Mouse (Mus musculus) liver, embryonic 11.5 days (tissue): Measurements from ENCODE around the gene Twnk. TPM values are rescaled to one million over a fixed set of nuclear protein-coding genes. Genes with fewer than 3 reads are reported as not detected.
A peak's percentile ranks its signal among the peaks of the same experiment; 100 is the strongest.

Experiments
- ATAC-seq: fragments of 200-750 bp; cut with Nextera tagmentation; replicated peaks from 2 replicates; pipeline ENCODE4 v1.8.0; 2017; ENCODE audit warnings: moderate number of reproducible peaks, mild to moderate bottlenecking, moderate TSS enrichment, moderate library complexity; ENCODE audit not compliant: low FRiP score
- DNase-seq: peaks from one replicate; pipeline ENCODE4 v3.0.0-alpha.2; 2017; ENCODE audit warnings: low spot score
- H3K27ac ChIP-seq: fragments of 300-500 bp; sonication (generic); 2 replicates; pipeline ENCODE4 v1.5.1; 2014; ENCODE audit warnings: mild to moderate bottlenecking, low read depth, low read length, control low read depth
- H3K27me3 ChIP-seq: fragments of 300-500 bp; sonication (generic); replicated peaks from 2 replicates; pipeline ENCODE4 v1.6.1; 2014; ENCODE audit warnings: low read length, mixed read lengths; ENCODE audit not compliant: control insufficient read depth, insufficient read depth
- H3K36me3 ChIP-seq: fragments of 300-500 bp; sonication (generic); 2 replicates; pipeline ENCODE4 v1.6.1; 2014; ENCODE audit warnings: mild to moderate bottlenecking, low read length, moderate library complexity, mixed read lengths; ENCODE audit not compliant: control insufficient read depth, insufficient read depth
- H3K4me1 ChIP-seq: fragments of 300-500 bp; sonication (generic); replicated peaks from 2 replicates; pipeline ENCODE4 v1.6.1; 2014; ENCODE audit warnings: low read length, mixed read lengths; ENCODE audit not compliant: control insufficient read depth, insufficient read depth
- H3K4me2 ChIP-seq: fragments of 300-500 bp; sonication (generic); 2 replicates; pipeline ENCODE4 v1.6.1; 2014; ENCODE audit warnings: mild to moderate bottlenecking, control low read depth, moderate library complexity
- H3K4me3 ChIP-seq: fragments of 300-500 bp; sonication (generic); 2 replicates; pipeline ENCODE4 v1.5.1; 2014; ENCODE audit warnings: low read depth, low read length, control low read depth
- H3K9ac ChIP-seq: fragments of 300-500 bp; sonication (generic); 2 replicates; pipeline ENCODE4 v1.6.1; 2014; ENCODE audit warnings: low read depth, low read length, control low read depth
- H3K9me3 ChIP-seq: fragments of 300-500 bp; sonication (generic); 2 replicates; pipeline ENCODE4 v1.6.1; 2016; ENCODE audit warnings: low read length, inconsistent platforms, mixed read lengths; ENCODE audit not compliant: control insufficient read depth
- WGBS: fragments of 180-500 bp; shearing (Covaris S2); extraction: QIAGEN DNeasy Blood & Tissue Kit; methylation state at CpG from one replicate; pipeline ENCODE4 v1.1.7; 2014; 5-methylcytosine and 5-hydroxymethylcytosine counted together
- polyA plus RNA-seq: library from polyadenylated mRNA; unstranded; fragments of >200 nt; fragmentation: Nextera tagmentation; extraction: Ambion mirVana; gene quantifications from 2 replicates; pipeline ENCODE4 v1.2.1, GENCODE M21; 2014

The Twnk gene
- polyA plus RNA-seq, 1 experiment from 2014 or later = 25.1 TPM

DNA sequence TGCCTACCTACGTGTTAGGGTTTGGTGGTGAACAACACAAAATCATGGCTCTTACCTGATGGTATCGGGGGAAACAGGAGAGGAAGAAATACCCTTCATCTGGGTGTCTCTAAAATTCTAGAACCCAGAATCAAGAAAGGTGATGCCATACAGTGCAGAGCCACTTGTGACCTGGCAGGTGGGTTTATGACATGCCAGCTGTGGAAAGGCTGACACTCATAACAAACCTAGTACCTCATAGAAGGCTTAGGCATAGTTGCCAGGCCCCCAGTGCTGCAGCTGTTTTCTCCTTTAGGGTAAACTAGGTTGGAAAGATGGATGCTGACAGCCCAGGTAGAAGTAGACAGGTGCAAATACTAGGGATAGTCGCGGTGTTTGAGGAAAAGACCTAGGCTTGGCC lies 21.0 kb upstream of the Twnk start:
- 88% methylated on average over 4 of the region's 4 CpGs for WGBS
- no peak overlapping the region for H3K4me3 ChIP-seq
- no peak overlapping the region for H3K4me2 ChIP-seq
- H3K36me3 ChIP-seq = peaks cover 12% of the 10 kb centered on the region
- peaks cover 5% of the 10 kb centered on the region; the same call in 1 of the 2 replicates for H3K4me1 ChIP-seq
- ATAC-seq (no peak), DNase-seq (no peak)
- no peak overlapping the region for H3K9ac ChIP-seq
- H3K9me3 ChIP-seq = no peaks in the 10 kb centered on the region
- no peak overlapping the region for H3K27ac ChIP-seq
- peaks cover 13% of the 10 kb centered on the region for H3K27me3 ChIP-seq

DNA sequence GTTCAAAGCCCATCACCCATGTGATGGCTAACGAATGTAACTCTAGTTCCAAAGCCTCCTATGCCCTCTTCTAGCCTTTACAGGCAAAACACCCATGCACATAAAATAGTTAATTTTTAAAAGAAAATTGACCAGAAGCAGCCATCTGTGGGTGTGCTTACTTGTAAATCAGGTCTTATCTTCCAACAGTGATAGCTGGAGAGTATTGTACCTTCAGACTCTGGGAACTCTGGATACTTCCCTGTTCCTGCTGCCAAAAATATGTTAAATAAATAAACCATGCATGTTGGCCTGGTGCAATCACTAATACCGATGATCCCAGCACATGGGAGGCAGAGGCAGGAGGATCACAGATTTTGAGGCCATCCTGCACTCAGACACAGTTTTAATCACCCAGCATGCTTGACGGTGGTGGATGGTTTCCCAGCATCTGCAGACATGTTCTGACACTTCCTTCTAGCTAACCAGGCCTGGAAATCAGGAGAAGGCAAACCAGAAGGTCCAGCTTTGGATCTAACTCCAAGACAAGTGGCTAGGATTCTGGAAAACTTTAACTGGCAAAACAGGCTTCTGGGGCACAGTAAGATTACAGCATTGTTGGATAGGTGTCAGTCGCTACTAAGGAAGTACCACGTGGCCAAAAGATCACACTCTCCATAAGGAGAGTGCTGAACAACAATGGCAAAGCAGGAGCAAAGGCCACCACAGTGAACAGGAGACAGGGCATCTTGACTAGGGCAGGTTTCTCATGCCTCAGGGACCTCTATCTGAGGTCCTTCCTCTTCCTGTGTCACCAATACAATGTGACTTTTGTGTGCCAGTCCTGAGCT lies 20.1 kb upstream of the Twnk start:
- Histone ChIP-seq H3K4me2 (no peak overlapping the region), H3K4me3 (no peak overlapping the region), H3K27ac (no peak overlapping the region), H3K27me3 (peaks cover 19% of the 10 kb centered on the region), H3K9ac (no peak overlapping the region), H3K36me3 (peaks cover 8% of the 10 kb centered on the region), H3K4me1 (peaks cover 6% of the 10 kb centered on the region; the same call in 1 of the 2 replicates), H3K9me3 (no peaks in the 10 kb centered on the region)
- ATAC-seq (no peak), DNase-seq (no peak)
- WGBS = 48% methylated on average over 5 of the region's 5 CpGs

DNA sequence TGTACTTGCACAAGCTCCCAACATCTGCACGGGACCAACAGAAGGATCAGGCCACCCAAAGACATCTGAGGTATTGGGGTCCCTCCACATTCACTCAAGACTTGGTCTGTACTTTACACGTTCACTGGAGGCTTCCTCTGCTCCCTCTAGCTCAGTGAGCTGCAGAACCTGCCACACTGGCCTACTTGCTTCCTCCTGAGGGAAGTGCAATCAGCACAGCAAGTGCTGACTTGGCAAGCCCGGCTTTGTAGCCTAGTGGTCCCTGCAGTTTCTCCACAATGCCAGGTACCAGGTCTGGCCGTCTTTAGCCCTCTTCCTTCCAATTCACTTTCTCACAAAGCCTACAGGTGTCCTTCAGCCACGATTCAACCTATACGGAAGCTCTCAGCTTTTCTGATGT lies 18.5 kb upstream of the Twnk start:
- no peak for DNase-seq
- H3K4me1 ChIP-seq = peaks cover 6% of the 10 kb centered on the region; the same call in 1 of the 2 replicates
- H3K27ac ChIP-seq = no peak overlapping the region
- no peak overlapping the region for H3K4me2 ChIP-seq
- H3K4me3 ChIP-seq = no peak overlapping the region
- no peak for ATAC-seq
- H3K36me3 ChIP-seq = no peaks in the 10 kb centered on the region
- H3K9ac ChIP-seq = no peak overlapping the region
- H3K27me3 ChIP-seq = peaks cover 19% of the 10 kb centered on the region
- no peaks in the 10 kb centered on the region for H3K9me3 ChIP-seq
- 64% methylated on average over 6 of the region's 6 CpGs for WGBS

DNA sequence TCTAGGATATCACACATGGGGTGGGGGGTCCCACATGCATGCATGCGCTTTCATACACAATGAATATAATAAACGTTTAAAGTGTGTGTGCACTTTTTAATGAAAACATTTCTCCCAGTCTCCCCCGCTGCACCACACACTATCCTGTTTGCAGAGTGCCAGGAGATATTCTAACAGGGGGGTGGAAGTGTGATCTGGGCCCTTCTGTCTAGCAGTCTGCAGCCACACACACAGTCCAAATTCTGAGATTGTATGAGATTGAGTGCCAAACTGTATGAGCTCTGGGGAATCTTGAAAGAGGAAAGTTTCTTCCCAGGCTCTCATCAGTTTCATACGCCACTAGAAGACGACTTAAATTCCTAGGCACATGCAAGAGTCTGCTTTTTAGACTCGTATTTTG lies 17.6 kb upstream of the Twnk start:
- H3K9ac ChIP-seq = no peak overlapping the region
- H3K27me3 ChIP-seq = peaks cover 19% of the 10 kb centered on the region
- H3K27ac ChIP-seq = no peak overlapping the region
- DNase-seq (no peak), ATAC-seq (no peak)
- H3K9me3 ChIP-seq = no peaks in the 10 kb centered on the region
- H3K36me3 ChIP-seq = no peaks in the 10 kb centered on the region
- no peak overlapping the region for H3K4me3 ChIP-seq
- no peak overlapping the region for H3K4me2 ChIP-seq
- WGBS = 60% methylated on average over 6 of the region's 6 CpGs
- H3K4me1 ChIP-seq = peaks cover 10% of the 10 kb centered on the region; the same call in 1 of the 2 replicates

DNA sequence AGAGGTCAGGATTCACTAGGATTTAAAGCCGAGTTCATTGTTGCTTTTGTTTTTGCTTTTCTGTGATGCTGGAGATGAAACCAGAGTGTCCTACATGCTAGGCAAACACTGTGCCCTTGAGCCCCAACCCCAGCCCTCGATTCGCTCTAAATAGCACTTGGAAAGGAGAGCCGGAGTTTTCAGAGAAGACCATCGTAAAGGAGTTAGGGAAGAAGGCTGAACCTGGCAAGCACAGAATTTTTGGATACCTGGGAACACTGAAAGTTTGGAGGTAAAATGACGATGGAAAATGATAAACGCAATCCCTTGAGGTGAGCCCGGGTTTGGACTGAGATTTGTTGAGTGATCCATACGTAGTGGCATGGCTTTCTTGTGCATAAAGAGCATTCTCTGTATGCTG lies 17.1 kb upstream of the Twnk start:
- peak overlapping the region; percentile 62 for H3K4me3 ChIP-seq
- no peaks in the 10 kb centered on the region for H3K36me3 ChIP-seq
- no peaks in the 10 kb centered on the region for H3K9me3 ChIP-seq
- 39% methylated on average over 9 of the region's 9 CpGs for WGBS
- H3K27me3 ChIP-seq = peaks cover 19% of the 10 kb centered on the region
- H3K4me2 ChIP-seq = peak overlapping the region; percentile 92
- peaks cover 10% of the 10 kb centered on the region; the same call in 1 of the 2 replicates for H3K4me1 ChIP-seq
- ATAC-seq (no peak), DNase-seq (no peak)
- H3K9ac ChIP-seq = no peak overlapping the region
- no peak overlapping the region for H3K27ac ChIP-seq

DNA sequence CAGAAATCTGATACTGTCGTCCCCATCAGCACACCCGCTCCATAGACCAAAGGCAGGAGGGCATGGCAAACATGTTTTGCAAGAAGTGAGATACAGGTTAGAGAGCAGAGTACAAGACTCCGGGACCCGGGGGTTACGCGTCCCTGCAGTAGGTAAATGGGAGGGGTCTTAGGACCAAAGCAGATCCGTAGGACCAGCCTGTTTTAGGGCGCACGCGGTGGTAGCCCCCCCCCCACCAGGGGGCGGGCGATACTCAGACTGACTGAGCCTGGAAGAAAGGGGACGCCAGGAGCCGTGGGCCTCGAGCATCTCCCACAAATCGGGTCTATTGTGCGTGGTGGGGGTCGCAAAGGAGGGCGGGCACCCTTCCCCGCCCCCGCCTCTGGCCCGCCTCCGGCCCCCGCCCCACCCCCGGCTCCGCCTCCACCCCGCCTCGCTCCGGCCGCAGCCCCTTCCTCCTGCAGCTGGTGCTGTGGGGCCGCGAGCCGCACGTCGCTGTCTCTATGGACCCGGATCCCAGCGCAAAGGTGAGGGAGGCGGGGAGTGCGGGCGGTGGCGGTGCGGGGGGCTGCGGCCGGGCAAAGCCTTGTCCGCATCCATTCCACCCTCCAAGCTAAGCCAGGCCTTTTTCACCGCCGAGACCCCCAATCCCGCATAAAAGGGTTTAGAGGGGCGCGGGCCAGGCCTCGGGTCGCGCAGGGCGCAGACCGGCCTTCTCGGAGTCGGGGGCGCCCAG lies 16.5 kb upstream of the Twnk start, which contains the start of gene Sema4g:
Gene Sema4g (plus strand): TSS at position 271 of the 736 bp plus-strand sequence.
- peaks cover 10% of the 10 kb centered on the region; the same call in 1 of the 2 replicates for H3K4me1 ChIP-seq
- H3K9me3 ChIP-seq = no peaks in the 10 kb centered on the region
- peak within 1 kb of the TSS; percentile 68 for H3K9ac ChIP-seq
- H3K4me2 ChIP-seq = peak within 1 kb of the TSS; percentile 92
- H3K27me3 ChIP-seq = peaks cover 19% of the 10 kb centered on the region
- ATAC-seq (peak; percentile 44; the same call in 1 of the 2 replicates), DNase-seq (peak; percentile 61)
- no peaks in the 10 kb centered on the region for H3K36me3 ChIP-seq
- H3K27ac ChIP-seq = peak within 1 kb of the TSS; percentile 28; the same call in 1 of the 2 replicates
- peak within 1 kb of the TSS; percentile 62 for H3K4me3 ChIP-seq
- WGBS = under 1% methylated on average over 52 of the region's 58 CpGs

DNA sequence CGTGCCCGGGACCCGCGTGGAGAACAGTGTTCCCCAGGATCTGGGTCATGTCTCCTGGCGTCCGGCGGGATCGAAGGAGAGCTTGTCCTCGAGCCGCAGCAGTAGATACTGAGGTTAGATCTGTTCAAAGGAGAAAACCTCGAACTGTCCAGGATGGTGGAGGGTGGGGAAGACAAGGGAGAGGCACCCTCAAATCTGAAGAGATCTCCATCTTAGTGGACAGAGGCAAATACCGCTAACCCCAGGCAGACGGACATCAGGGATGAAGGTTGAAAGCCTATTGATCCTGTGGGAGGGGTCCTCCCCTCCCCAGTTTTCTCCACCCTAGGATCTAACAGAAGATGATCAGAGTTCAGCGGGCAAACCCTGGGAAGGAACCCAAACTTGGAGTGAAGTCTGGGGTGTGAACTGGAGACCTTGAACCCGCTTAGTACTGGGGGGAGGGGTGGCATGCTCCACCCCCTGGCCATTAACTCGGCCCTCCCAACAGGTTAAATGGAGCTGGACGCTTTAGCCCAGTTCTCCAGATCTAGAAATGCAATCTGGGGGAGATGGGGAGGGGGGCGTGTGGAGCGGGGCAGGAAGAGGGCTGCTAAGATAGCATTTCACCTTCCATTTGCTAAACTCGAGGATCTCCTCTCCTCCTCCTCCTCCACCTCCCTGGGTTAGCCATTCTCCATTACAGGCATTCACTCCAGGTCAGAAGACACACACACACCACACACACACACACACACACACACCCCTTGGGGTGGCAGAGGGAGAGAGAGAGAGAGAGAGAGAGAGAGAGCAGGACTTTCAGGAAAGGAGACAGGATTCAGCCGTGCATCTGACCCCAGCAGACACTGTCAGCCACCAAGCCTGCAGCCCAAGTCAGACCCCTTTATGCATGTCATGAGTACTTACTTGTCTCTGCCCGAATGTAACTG lies 15.6 kb upstream of the Twnk start:
- peak overlapping the region; percentile 62 for H3K4me3 ChIP-seq

DNA sequence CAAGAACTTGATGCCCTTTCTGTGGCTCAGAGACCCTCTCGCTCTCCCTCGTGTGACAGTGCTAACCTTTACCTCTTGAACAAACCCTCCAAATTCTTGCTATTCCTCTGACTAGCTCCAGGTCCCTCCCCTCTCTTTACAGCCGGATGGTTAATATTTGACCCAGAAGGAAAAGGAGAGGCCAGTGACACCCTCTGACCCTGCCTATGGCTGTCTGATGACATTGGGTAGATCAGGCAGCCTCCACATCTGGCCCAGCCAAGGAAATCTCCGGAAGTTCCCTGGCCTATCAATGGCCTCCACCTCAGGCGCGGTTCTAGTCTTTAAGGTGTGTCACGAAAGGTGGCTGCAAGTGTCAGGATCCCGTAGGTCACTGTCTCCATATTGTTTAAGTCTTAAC lies 14.4 kb upstream of the Twnk start:
- peak; percentile 37 for DNase-seq
- WGBS = 74% methylated on average over 8 of the region's 8 CpGs
- H3K4me1 ChIP-seq = peaks cover 10% of the 10 kb centered on the region; the same call in 1 of the 2 replicates
- ATAC-seq = no peak; the same call in 1 of the 2 replicates
- no peaks in the 10 kb centered on the region for H3K9me3 ChIP-seq
- H3K36me3 ChIP-seq = no peaks in the 10 kb centered on the region
- H3K4me3 ChIP-seq = 0 out of 2 replicates have a peak overlapping the region, but pooled peaks have one; percentile 62
- H3K4me2 ChIP-seq = peak overlapping the region; percentile 92
- peaks cover 19% of the 10 kb centered on the region for H3K27me3 ChIP-seq
- H3K9ac ChIP-seq = no peak overlapping the region
- peak overlapping the region; percentile 68 for H3K27ac ChIP-seq

More for the DNA sequence above, 15.6 kb upstream of the Twnk start:
- 12% methylated on average over 22 of the region's 22 CpGs for WGBS
- Histone ChIP-seq H3K9ac (peak overlapping the region; percentile 68), H3K9me3 (no peaks in the 10 kb centered on the region), H3K4me1 (peaks cover 10% of the 10 kb centered on the region; the same call in 1 of the 2 replicates), H3K27me3 (peaks cover 19% of the 10 kb centered on the region), H3K36me3 (no peaks in the 10 kb centered on the region), H3K4me2 (peak overlapping the region; percentile 92), H3K27ac (peak overlapping the region; percentile 28; the same call in 1 of the 2 replicates)
- no peak for ATAC-seq
- peak; percentile 37 for DNase-seq
